Mouse (Mus musculus): ENCODE data around the gene Ctnna2.

DNA sequence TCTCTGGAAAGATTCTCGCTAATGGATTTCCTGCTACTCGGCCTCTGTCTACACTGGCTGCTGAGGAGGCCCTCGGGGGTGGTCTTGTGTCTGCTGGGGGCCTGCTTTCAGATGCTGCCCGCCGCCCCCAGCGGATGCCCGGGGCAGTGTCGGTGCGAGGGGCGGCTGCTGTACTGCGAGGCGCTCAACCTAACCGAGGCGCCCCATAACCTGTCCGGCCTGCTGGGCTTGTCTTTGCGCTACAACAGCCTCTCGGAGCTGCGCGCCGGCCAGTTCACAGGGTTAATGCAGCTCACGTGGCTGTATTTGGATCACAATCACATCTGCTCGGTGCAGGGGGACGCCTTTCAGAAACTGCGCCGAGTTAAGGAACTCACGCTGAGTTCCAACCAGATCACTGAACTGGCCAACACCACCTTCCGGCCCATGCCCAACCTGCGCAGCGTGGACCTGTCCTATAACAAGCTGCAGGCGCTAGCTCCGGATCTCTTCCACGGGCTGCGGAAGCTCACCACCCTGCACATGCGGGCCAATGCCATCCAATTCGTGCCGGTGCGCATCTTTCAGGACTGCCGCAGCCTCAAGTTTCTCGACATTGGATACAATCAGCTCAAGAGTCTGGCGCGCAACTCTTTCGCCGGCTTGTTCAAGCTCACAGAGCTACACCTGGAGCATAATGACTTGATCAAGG, 735.8 kb downstream of the Ctnna2 start:
- TF ChIP-seq POLR2A (IDR thresholded peaks at IDR 0.05; ENCODE audit: extremely low read depth, insufficient read depth, low read length) (no peak), CTCF (IDR thresholded peaks at IDR 0.05; ENCODE audit: low read depth, low read length) (no peak)
